Mouse (Mus musculus) ovary, postnatal 14 days (tissue): ENCODE results near the gene Eif2b2.

Source experiments
- DNase-seq: peaks from one replicate; pipeline ENCODE4 v3.0.0; 2022; ENCODE audit warnings: low spot score

The Eif2b2 gene

DNA sequence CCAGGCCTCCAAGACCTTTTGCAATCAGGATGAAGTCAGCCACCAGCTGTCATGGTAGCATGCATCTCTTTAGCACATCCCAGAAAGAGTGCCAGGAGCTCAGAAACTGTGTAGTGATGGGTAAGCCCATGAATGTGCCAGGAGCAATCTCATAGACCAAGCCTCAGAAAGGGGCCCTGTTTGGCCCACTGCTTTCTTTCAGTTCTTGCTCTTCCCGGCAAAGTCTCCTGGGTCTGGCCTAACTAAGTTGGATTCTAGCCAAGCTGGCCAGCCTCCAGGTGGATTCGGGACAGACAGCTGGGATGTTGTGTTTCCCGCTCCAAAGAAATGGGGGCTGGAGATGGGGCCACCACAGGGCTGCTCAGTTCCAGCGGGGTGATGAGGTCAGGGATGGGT lies 24.7 kb upstream of the Eif2b2 start:
- DNase-seq = peak; percentile 79

DNA sequence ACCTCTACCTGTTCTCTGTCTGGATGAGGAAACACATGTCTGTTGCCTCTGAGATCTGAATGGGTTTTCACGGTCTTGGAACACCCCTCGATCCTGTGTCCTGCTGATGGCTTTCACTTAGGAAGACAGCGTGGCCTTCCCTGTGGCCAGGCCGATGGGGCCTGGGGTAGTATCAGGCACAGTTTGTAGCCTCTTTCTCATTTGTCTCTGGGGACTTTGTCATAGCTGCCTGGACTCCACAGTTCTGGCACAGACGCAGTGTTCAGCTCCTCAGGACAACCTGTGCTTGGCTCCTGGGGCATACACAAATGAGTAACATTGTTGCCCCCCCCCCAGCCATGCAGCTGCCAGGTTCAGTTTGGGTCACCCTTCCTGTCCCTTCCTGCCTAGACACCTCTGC lies 24.2 kb upstream of the Eif2b2 start:
- no peak for DNase-seq

DNA sequence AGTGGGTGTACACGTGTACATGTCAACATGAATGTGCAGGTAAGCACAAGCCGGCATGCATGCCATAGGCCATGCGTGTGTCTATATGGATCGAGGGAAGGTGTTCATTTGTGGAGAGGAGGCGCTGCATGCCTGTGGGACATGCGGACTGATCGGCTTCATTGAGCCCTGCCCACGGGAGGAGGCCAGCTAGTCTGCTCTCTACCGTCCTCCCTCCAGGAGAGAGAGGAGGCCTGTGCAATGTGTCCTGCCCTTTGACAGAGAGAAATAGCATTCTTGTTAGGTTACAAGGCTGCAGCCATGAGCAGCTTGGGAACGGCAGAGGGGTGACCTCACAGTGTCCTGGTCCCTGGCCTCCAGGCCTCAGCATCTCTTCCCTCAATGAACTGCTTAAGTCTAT lies 23.1 kb upstream of the Eif2b2 start:
- no peak for DNase-seq

DNA sequence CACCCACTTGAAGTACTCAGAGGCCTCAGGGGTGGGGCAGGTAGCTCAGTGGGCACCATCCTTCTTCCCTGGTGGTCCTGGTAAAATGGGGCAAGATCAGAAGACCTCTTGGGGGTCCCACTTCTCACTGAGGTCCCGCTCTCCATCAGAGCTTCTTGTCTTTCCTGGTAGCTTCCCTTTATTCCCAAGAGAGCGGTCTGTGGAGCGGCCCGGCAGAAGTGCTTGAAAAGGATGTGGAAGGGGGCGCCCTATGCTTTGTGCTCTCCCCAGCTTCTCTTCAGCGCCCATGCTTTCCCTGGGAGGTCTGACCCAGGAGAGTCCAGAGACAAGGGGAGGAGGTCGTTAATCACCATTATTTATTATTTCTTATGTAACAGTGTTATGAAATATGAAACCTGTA lies 21.9 kb upstream of the Eif2b2 start:
- DNase-seq = no peak

DNA sequence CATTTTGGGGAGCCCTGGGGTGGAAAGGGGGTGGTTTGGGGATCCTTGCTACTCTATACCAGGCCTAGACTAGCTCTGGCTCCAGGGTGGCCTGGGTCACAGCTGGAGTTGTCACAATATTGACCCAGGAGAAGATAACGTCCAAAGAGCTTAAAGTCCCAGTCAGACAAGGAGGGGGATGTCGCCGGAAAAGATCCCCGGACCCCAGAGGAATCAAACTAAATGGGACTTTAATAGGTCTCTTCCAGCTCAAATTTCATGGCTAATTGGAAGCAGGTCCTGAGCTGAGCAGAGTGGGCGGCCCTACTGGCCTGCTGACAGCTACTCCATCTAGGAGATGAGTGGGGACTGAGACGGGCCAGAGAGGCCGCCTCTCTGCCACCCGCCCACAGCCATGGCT lies 21.3 kb upstream of the Eif2b2 start:
- no peak for DNase-seq

DNA sequence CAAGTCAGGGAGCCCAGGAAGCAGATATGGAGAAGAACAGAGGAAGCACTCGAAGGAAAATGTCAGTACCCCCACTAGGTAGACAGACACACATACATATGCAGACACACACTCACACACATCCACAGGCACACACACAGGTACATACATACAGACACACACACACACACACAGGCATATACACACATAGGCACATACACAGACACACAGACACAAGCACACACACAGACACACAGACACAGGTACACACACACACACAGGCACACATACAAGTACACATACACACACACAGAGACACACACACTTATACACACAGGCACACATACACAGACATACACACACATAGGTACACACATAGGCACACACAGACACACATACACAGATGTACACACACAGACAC lies 19.3 kb upstream of the Eif2b2 start:
- DNase-seq = no peak

DNA sequence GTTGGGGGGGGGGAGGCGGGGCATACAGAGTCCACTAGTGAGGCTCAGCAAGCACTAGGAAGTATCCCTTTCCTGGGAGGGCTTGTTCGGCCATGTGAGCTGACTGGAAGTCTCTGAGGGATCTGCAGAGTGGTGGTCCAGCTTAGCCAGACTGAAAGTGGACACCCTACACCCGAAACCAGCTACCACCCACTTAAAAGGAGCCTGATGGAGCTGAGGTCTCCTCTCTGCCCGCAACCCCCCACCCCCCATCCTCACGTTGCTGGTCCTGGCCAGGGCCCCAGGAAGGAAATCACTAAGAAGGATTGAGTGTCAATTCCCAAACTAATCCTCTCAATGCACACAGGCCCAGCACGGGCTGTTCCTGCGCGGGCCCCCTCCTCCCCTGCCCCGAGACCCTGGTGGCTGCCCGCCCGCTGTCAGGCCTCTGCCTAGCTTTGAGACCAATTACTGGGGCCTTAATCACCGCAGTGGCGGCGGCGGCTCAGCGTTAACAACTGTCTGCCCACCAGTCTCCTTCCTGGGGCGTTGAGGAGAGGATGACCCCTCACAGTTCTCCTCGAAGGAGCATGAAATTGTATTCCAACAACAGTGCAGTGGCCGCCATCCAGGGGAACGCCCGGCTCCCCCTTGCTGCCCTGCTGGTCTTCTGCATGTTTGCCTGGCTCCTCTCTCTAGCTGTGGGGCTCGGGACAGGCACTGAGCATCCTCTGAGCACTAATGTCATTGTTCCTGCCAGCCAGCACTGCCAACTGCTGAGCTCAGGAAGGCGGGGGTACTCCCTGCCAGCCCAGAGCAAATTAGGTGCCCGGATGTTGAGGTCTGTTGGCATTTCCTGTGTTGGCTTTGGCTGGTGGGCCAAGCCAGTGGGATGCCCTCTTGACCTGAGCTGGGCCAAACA lies 18.1 kb upstream of the Eif2b2 start:
- DNase-seq = no peak

DNA sequence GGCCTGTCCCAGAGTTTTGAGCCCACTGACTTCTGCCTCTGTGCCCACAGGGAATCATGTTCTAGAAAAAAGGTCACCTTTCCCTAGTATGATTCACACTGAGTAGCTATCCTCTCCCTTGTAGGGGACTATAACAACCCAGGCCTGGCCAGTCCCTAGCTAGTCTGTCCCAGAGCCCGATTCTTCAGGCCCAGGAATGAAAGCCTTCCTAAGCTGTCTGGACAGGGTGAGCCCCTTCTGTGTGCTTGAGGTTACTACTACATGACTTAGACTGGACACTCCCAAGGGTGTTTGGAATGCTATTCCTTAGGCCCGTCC lies 17.5 kb upstream of the Eif2b2 start:
- no peak for DNase-seq

DNA sequence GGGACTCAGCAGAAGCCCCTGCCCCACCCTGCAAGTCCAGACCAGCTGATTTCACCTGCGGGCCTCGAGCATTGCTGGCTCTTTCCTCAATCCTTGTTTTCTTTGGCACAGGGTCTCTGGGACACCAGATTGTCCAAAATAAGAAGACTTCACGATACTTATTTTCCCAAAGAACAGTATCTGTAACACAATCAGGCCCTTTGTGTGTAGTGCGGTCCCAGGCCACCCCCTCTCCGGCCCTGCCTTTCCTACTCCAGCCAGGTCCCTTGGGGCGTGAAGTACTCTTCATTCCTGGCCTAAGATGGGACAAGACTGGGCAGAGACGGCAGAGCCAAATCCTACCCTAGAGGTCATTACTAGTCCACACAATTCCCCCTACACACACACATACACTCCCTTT lies 17.1 kb upstream of the Eif2b2 start:
- DNase-seq = no peak

DNA sequence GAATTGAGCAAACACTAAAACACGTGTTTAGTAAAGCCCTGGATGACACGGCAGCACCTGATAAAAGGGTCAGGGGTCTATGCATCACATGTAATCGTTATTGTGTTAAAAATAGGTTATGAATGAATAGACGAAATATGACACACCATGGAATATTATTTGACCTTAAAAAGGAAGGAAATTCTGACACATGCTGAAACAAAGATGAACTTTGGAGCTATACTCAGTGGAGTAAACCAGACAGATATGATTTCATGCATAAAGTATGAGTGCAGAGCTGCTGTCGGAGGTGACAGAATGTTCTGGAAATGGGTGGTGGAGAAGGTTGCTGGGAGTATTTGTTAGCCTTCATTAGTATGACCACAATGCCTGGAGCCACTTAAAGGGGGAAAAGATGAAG lies 15.6 kb upstream of the Eif2b2 start:
- no peak for DNase-seq

DNA sequence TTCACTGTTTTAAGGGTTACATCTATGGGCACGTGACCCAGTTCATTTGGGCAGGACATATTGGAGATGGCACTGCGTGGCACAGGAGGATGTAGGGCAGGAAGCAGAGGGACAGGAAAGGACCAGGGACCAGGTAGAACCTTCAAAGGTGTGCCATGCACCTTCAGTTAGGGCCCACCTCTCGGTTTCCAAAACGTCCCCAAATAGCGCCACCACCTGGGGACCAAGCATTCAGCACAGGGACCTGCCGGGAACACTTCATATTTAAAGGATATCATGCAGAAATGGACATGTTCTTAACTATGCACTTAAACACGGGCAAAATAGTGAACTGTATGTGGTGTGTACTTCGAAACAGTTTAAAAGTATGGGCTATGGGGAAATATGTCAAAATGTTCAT lies 15.2 kb upstream of the Eif2b2 start:
- DNase-seq = no peak

DNA sequence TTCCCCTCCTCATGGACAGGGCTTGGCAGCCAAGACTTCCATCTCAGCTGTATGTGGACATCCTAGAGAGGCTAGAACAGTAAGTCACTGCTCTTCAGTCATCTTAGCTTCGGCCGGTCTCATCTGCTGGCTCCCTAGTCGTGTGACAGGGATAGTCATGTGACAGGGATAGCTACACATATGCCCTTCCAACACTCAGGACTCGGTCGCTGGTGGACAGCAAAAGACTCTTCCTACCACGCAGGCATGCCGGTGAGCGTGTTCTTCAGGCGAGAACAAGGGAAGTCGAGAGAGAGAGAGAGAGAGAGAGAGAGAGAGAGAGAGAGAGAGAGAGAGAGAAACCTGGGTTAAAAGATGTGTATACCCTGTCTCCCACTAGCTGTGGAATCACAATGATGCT lies 13.9 kb upstream of the Eif2b2 start:
- DNase-seq = no peak

DNA sequence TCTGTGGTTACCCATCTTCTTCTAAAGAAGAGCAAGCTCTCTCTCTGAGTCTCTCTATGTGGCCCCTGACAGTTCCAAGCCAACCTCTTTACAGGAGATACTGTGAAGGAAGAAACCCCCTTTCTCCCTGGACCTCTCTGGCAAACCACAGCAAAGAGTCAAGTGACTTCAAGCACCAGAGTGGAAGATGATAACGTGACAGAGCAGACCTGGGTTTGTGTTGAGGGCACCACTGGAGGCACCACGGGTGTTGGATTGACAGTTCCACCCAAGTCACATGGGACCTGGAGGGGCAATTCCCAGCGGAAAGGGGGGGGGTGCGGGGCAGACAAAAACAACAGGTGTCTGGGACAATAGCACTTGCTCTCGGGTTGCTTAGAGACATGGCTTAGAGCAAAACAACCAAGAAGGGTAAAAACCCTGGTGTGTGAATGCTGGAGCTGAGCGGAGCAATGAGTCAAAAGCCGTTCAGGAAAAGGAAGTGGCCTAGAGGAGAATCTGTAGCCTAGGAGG lies 10.5 kb upstream of the Eif2b2 start:
- DNase-seq = no peak

DNA sequence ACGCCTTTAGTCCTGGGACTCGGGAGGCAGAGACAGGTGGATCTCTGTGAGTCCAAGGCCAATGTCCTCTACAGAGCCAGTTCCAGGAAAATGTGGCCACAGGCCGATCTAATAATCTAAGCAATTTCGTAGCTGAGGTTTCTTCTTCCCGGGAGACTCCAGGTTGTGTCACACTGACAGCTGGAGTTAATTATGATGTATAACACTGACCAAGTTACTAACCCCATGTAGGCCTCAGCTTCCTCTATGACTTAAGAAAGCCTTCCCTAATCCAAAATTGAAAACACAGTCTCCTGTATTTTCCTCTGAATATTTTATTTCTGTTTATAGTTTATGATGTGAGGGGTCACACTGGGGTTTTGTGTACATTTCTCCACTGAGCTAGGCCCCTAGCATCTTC lies 4.2 kb upstream of the Eif2b2 start:
- DNase-seq = no peak

DNA sequence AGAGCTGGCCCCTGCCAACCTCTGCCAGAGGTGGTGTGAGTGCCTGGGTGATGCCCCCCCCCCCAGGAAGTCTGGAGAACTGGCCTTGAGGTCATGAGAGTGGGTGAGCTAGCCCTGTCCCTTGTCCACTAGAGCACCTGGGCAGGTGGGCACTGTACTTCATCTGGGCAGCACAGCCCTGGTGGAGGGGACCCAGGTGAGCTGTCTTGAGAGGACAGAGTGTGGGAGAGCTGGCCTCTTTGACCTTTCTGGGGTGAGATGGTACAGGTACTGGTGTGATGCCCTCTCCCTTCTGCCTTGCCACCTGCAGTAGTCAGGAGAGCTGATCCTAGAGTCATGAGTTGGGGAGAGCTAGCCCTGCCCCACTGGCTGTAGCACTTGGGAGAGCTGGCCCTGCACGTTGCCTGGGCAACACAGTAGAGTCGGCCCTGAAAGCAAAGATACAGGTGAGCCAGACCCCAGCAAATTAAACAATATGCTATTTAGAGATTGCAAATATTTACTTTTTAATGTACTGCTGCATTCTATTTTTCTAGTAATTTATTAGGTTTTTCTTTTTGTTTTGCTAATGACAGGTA lies 1.5 kb upstream of the Eif2b2 start:
- DNase-seq = no peak

DNA sequence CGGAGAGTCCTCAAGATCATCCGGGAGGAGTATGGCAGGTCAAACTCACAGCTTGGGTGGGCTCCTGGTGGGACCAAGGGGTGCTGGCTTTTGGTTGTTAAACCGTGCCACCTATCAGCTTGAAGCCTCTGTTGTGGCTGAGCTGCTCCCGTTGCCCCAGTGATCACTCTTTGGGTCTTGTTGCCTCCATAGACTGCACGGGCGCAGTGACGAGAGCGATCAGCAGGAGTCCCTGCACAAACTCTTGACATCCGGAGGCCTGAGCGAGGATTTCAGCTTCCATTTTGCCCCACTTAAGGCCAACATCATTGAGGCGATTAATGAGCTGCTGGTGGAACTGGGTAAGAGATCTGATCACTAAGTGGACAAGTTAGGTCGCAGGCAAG lies 617 bp downstream of the Eif2b2 start:
- DNase-seq = no peak

DNA sequence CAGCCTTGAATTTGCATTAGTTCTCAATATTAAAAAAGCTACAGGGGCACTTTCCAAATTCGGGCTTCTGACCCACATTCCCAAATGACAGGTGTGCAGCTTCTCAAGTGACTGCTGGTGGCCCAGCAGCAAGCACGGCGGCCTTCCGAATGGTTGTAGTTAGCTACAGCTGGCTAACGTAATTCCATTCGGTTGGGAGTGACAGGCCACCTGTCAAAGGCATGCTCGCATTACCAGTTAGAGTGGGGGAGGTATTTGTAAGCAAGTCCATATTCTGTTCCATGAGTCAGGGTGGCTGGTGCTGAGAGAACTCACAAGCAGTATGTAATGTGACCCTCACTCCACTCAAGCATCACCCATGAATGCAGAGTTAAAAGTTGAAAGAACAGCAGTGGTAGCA lies 7.9 kb downstream of the Eif2b2 start:
- no peak for DNase-seq

DNA sequence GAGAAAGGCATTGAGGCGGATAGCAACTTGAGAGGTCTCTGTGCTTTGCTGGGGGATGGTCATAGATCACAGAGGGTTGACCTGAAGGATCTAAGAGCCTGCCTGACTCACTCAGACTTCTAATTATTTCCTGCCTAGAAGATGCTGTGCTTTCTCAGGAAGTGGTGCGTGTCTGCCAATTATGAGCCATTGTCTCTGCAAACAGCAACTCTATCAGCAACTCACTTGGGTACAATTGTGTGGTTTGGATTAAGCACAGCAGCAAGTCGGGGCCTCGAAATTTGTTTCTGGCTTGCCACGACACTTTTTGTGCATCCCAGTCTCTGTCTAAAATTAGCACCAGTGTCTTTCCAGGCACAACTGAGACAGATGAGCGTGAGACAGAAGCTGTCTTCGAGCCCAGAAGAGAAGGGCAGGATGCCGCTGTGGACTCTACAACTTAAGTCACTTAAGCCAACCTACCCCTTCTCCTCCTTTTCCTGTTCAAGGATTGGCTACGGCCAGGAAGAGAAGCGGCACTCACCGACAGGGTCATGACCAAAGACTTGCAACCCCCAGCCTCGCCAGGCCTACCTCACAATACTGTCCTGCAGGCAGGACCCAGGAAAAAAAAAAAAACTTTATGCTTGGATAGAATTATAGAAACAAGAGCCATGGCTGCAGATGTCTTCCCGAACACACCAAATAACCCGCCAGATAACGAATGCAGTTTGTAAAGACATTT lies 8.8 kb downstream of the Eif2b2 start:
- no peak for DNase-seq

DNA sequence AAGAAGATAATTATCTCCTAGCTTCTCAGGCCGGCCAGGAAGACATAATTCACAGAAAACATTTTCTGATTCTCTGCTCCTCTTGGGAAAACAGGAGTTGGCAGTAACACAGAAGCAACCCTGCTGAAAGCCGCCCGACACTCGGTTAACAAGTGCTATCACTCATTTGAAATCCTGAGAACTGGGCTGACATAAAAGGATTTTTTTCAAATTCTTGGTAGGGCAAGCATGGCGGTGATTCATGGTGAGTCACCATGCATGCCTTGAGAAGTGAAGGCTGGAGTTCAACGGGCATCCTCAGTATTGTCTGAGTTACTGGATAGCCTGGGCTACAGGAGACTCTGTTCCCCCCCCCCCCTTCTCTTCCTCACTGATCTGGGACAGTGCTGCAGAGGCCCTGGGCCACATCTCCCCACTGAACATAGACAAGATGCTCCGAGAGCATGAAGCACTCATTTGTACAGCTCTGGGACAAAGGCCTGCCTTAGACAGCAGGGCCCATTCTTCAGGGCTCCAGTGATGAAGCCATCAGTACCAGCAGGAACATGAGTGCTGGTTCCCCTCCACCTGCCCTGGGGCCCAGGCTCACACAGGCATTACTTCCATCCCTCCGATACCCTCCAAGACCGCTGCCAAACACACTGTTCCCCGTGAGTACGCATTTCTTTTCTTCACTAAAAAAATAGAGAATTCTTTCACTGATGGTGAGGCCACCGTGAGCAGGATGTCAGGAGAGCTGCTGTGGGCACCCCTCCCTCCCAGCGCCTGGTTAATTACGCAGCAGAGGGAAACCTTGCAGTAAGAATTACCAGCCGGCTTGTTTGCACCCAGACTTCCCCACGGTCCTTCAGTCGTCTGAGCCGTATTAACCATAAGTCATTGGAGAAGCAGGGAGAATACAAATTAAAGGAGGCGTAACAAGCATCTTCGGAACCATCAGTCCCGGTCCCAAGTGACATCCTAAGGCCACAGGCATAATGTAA lies 14.4 kb downstream of the Eif2b2 start:
- DNase-seq = no peak

DNA sequence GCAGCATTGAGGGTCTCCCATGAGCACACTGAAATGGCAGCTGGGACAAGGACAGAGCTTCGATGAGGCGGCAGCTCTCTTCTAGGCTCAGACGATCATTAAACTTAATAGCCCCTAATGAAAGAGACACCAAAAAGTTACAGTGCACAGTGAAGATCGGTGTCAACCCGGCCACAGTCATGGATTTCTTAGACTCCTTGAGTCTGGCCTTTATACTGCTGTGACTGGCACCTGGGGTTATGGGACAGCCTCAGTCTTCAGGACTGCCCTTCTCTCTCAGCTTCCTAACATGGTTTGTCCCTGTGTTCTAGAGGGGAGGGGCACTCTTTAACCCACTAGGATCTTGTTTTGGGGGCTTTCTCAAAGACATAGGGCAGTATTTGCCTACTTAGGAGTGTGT lies 18.3 kb downstream of the Eif2b2 start:
- no peak for DNase-seq

DNA sequence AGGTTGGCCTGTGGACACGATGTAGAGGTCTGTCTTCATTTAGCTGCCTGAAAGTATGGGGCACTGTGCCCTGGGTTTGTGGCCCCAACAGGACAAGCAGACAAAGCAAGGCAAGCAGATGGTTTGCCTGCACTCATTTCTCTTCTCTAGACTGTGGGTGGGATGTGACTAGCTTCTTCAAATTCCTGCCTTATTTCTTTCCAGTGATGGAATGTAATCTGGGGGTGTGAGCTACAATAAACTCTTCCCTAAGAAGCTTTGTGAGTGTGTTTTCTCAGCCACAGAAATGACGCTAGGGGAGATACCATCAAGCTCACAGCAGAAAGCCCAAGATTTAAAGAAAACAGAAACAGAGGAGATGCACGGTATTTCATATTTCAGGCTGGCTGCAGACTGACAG lies 32.8 kb downstream of the Eif2b2 start:
- no peak for DNase-seq
